Mouse (Mus musculus): ENCODE results near the gene Alx3. TPM values are rescaled to one million over a fixed set of nuclear protein-coding genes. Genes with fewer than 3 reads are reported as not detected.
"Not testable (repeated sequence)": the region's sequence is repeated elsewhere in the genome, so short reads cannot be mapped to it uniquely, and the experiment has no call there.

The Alx3 gene
- total RNA-seq, 2 experiments from 2014 or later, result not detected

DNA sequence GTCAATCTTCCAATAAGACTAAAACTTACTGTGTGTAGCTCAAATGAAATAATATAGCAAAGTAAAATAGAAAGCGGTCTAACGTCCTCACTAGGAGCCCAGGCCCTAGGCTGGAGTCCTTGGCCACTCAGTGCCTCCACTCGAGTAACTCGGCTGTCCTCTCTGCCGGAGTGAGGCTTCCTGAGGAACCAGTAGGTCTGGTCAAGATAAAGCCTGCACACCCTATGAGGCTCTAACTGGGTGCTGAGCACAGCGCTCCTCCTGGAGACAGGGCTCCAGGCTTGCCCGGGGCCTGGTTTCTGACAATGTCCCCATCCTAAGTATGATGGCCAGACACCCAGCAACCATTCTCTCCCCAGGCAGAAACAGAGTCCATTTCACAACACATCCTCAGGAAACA, 27.7 kb downstream of the Alx3 start:
- no peak for DNase-seq (ENCODE audit: low spot score)

DNA sequence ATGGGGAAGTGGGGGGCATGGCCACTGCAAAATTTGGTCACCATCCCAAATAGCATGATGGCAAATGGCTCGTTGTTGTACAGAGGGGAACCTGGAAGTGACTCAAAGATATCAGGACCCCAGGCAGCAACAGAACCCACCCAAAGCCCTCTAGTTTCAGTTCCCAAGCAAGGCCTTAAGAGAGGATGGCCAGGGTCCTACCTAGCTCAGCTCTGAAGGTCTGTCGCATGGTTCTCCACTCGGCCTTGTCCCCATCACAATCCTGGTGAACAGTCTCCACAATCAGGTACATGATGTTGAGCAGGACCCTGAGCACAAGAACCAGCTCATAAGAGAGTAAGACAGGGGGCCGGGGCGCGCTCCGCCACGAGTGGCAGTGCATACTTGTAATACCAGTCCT, 29.6 kb downstream of the Alx3 start:
- no peak for DNase-seq (ENCODE audit: low spot score)

DNA sequence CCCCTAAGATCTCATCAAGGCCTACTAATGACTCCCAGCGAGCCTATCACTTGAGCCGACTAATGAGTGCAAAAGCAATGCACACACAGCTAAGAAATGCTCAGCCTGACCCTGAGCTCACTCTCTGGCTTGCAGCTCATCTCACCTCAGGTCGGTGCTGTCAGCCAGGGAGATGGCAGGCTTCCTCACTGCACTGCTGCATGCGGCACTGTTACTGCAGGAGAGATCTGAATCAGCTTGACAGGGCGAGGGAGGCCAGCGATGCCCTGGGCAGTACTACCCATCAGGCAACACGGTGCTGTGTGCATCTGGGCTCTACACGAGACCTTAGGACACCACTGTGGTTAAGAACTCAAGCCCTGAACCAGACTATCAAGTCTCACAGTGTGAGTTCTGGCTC, 30.7 kb downstream of the Alx3 start:
- no peak for DNase-seq (ENCODE audit: low spot score)

DNA sequence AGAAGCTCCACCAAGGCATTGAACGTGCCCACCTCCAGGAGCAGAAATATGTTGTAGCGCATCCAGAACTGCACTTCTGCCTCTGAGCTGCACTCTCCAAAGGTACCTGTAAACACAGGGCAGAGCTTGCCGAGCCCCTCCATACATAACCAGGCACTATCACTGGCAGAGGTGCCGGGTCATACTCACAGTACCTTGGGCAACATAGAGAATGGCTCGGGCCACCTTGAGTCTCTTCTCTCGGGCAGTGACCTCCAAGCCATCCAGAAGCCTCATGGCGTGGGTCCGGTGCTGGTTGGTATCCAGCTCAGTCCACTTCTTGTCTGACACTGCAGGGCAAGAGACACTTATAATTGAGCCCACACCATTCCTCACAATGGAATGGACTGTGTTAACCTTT, 31.9 kb downstream of the Alx3 start:
- no peak for DNase-seq (ENCODE audit: low spot score)

DNA sequence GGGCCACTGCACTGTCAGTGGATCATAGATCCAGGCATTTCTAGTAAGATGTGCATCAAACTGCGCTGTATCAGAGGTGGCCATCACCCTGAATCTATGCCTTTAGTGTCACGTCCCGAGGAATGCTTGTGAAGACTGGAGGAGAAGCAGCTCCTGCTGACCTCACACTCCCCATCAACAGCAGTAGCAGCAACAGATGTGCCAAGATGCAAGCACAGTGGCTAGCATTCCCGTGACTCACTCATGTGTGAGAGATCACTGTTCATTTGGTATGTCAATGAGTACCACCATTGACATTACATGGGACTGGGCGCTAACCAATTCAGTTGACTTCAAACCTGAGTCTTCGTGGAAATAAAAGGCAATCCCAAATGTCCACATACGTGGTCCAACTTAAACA, 32.8 kb downstream of the Alx3 start:
- DNase-seq (ENCODE audit: low spot score), result no peak

DNA sequence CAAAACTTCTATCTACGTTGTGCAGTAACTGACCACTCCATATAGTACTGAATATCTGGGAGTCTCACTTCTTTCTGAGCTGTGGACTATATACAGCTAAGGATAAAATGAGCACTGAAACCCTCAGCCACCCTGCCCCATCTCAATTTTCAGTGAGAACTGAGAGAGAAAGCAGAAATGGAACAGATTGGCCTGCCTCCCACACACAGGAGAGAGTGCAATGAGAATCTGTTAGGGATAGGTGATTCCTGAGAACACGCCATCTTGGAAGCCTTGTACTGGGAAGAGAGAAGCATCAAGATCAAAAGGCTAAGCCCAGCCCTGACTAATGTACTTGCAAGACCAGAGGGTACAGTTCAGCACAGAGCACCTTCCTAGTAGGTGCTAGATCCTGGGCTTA, 33.7 kb downstream of the Alx3 start:
- no peak for DNase-seq (ENCODE audit: low spot score)

DNA sequence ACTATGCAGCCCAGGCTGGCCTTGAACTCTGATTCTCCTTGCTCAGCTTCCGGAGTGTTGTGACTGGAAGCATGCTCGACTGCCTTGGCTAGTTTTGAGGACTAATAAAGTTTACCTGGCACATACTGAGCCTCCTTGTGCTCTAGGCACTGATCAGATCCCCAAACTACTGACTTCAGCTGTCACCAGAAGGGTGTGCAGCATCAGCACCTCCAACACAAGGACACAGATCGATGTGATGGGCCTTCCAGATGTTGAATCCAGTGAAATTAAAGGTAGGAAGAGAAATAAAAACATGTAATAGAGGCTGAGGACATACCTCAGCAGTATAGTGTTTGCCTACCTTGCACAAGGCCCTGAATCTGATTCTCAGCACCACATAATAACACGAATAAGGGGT, 34.6 kb downstream of the Alx3 start:
- DNase-seq (ENCODE audit: low spot score), result no peak

DNA sequence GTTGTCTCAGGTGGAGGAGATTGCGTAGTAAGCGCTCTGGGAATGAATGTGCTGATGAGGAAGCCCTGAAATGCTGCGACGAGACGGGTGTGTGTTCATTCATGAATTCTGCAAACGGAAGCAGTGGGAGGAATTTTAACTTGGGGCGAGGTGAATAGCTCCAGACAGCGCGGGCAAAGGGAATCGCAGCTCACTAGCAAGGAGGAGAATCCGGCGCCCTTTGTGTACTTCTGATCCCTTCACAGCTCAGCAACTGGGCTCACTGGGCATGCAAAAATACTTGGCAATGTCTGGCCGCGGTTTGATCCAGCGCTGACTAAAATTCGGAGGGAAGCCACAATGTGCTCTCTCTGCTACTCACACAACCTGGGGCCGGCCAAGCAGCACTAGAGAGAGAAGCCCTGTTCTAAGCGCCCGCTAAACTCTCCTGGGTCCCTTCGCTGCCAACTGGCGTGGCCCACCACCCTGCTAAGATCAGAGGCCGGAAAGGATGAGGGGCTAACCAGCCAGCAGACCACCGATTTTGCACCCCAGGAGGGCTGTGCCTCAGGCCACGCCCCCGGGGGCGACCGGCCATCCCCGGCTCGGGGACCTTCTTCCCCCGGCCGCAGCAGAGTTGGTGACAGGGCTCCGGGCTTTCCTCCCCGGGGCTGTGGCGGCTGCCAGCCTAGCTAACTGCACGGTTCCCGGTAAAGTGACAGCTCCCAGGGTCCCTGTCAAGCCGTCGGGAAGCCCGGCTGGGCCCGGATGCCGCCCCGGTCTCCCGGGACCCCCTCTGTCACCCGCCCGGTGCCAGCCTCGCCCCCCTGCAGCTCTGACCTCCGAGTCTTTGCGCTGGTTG, 36.1 kb downstream of the Alx3 start, which contains the start of gene Gm10961:
Gene Gm10961, plus strand, starts transcription at position 641 of the 841 bp plus-strand sequence.
- peak; percentile 32 for DNase-seq (ENCODE audit: low spot score)

DNA sequence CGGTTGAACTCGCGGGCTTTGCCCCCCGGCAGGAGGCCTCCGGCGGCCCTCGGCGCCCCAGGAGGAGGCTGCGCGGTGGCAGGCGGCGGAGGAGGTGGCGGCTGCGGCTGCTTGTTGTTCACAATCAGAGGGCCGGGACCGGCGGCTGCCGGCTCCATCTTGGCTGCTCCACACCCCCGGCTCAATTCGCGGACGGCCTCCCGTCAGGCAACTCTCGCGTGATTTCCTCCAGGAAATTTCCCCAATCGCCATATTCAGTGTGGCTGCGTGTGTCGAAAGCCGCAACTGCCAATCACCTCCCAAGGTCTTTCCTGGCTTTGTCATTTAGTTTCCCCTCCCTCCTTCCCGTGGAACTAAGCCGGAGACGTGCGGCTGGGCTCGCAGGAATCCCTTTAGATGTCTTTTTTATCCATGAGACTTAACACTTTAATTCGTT, 36.7 kb downstream of the Alx3 start, which contains the start of gene Strip1:
Gene Strip1, minus strand, starts transcription at position 172 of the 436 bp plus-strand sequence.
- peak; percentile 97 for DNase-seq (ENCODE audit: low spot score)

DNA sequence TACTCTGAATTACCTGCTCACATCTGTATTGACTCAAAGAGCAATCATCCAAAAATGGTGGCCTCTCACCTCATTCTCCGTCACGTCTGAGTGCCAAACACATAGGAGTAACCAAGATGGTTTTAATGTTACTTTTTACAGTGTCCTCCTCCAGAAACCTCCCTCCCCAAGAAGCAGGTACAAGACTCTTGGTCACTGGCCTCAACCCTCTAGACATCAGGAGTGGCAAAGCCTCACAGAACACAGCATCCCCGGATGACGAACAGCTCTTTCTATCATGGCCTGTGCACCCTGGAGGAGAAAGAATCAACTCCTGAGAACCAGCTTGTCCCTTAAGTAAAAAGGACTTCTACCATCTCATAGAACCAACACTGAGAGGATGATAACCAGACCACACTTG, 38.0 kb downstream of the Alx3 start:
- DNase-seq (ENCODE audit: low spot score), result no peak

DNA sequence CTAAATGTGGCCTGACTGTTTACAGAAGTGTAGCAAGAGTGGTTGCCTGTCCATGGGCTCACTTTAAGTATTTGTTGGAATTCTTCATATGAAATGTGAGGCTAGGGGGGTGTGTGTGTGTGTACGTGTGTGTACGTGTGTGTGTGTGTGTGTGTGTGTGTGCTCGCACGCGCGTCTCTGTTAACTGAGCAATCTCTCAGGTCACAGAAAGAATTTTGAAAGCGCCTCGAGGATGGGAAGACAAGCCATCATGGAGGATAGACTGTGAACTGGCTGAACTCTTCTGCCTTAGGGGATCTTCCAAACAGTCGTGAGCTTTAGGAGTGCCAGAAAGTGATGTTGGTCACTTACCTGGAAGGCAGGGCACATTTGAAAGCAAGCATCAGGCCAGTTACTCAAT, 39.1 kb downstream of the Alx3 start:
- DNase-seq (ENCODE audit: low spot score), result no peak

DNA sequence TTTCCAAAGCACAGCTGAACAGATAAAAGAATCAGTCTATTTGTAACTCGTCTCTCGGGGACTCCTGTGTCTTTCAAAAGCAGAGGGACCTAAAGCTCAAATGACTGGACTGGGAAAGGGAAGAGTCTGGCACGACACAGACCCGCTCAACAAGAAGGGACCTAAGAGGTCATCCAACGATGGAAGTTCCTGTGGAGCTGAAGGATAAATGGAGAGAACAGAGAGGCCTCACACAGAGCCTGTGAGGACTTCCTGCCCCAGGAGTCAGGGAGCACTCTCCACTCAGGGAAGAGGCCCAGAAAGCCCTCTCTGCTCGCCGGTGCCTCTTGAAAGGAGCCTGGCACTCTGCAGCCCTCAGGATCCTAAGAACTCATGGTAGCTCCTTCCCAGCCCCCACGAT, 41.0 kb downstream of the Alx3 start:
- no peak for DNase-seq (ENCODE audit: low spot score)

DNA sequence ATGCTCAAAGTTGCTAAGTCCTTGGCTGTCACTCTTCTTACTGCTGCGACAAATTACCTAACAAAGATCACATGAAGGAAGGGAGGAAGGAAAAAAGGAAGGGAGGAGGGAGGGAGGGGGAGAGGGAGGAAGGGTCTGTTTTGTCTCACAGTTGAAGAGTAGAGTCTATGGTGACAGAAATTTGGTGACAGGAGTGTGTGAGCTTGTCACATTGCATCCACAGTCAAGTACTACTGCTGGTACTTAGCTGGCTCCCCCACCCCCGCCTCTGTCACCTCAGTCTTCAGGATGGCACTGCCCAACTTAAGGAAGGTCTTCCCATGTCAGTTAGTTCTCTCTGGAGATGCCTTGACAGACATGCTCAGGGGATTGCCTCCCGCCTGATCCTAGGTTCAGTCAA, 41.4 kb downstream of the Alx3 start:
- no peak for DNase-seq (ENCODE audit: low spot score)

DNA sequence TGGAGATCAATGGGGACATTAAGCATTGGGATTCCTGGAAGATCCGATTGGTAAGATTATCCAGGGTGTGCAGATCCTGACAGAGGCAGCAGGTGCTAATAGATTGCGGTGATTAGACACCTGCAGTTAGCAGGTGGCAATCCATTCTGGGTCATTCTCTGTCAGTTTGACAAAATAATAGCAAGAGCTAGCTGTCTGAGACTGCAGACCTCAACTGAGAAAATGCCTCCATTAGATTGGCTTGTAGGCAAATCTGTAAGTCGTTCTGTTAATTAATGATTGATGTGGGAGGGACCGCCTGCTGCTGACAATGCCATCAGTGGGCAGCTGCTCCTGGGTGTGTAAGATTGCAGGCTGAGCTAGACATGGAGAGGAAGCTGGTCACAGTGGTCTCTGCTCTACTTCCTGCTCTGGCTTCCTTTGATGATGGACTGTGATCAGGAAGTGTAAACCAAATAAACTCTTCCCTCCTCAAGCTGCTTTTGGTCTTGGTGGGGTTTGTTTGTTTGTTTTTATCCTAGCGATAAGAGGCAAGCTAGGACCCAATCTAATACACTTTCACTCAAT, 42.9 kb downstream of the Alx3 start:
- DNase-seq (ENCODE audit: low spot score), result no peak

DNA sequence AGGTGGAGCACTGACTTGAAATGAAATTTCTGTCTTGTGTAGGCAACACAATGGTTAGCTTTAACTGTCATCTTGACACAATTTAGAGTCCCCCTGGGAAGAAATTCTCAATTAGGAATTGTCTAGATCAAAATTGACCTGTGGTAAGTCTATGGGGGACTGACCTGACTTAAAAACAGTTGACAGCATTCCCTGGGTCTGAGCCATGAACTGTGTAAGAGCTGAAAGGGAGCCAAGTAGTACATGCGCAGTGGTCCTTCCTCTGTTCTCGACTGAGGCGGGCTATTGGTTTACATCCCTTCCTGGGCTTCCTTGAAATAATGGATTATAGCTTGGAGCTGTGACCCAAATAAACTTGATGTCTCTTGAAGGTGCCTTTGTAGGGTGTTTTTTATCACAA, 52.1 kb downstream of the Alx3 start:
- no peak for DNase-seq (ENCODE audit: low spot score)

DNA sequence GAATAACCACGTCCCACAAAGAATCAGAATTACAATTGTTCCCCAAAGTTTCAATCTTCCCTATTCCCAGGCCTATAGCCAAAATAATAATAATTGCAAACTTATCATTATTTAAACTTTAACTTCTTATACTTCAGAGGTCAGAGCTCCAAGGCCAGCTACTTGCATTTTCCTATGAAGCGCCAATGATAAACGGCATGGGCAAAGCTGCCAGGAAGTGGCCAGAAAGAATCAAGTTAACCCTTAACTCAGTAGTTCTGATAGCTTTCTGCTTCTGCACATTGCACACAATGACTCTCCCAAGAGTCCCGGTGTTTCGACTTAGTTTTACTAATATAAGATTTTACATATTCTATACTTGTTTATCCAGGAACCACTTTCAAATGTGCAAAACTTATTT, 55.4 kb downstream of the Alx3 start:
- not testable (repeated sequence) for DNase-seq (ENCODE audit: low spot score)

DNA sequence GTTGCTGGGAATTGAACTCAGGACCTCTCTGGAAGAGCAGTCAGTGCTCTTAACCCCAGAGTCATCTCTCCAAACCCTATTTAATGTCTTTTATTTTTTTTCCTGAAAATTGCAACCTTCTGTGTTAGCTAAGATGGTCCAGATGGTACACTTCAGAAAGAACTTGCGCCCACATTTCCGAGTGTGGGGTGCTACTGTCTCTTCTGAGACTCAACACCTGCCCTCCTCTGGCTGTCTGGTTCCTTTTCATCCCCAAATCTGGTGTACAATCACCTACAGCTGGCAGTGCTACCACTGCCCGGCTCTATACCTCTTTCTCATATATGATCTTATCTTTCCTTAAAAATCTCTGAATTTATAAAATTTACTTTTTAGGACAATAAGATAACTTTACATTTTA, 58.1 kb downstream of the Alx3 start:
- DNase-seq (ENCODE audit: low spot score), result no peak

DNA sequence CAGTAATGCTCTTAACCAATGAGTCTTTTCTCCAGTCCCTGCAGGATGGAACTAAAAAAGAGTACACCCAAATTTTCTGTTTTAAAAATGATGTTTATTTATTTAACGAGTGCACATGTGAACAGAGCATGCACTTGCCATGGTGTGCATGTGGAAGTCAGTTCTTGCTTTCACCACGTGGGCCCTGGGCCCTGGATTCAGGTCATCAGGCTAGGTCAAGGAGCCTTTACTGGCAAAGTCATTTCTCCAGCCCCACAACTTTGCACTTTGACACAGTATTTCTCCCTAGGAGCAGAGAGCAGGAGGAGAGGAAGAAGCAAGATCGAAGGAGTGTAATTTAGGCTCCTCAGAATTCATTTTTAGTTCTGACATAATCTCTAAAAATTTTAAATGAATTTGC, 60.0 kb downstream of the Alx3 start:
- DNase-seq (ENCODE audit: low spot score), result no peak

Other genes starting within 250 kb of the Alx3 start
- gene Kcnc4, start 135.5 kb upstream of the Alx3 start, total RNA-seq (2021), result 10 to 100 TPM; 53.1 to 95.8 TPM
- 1 to 10 TPM; 1.0 to 2.3 TPM for gene Slc6a17, start 77.0 kb upstream of the Alx3 start, total RNA-seq (2021)
- gene Ubl4b, start 40.0 kb upstream of the Alx3 start, total RNA-seq (2021), result not detected
- not detected for gene Gm10961, start 36.3 kb downstream of the Alx3 start, total RNA-seq (2021)
- gene Strip1, start 36.7 kb downstream of the Alx3 start, total RNA-seq (2021), result 10 to 100 TPM; 15.1 to 17.9 TPM
- gene Ahcyl1, start 101.5 kb downstream of the Alx3 start, total RNA-seq (2021), result 10 to 100 TPM; 25.0 to 30.9 TPM
- 1 to 10 TPM; 6.6 to 8.4 TPM for gene Csf1, start 165.4 kb downstream of the Alx3 start, total RNA-seq (2021)